Mouse (Mus musculus): ENCODE results near the gene Gnb3.
"Not testable (repeated sequence)": the region's sequence is repeated elsewhere in the genome, so short reads cannot be mapped to it uniquely, and the experiment has no call there.

The Gnb3 gene

DNA sequence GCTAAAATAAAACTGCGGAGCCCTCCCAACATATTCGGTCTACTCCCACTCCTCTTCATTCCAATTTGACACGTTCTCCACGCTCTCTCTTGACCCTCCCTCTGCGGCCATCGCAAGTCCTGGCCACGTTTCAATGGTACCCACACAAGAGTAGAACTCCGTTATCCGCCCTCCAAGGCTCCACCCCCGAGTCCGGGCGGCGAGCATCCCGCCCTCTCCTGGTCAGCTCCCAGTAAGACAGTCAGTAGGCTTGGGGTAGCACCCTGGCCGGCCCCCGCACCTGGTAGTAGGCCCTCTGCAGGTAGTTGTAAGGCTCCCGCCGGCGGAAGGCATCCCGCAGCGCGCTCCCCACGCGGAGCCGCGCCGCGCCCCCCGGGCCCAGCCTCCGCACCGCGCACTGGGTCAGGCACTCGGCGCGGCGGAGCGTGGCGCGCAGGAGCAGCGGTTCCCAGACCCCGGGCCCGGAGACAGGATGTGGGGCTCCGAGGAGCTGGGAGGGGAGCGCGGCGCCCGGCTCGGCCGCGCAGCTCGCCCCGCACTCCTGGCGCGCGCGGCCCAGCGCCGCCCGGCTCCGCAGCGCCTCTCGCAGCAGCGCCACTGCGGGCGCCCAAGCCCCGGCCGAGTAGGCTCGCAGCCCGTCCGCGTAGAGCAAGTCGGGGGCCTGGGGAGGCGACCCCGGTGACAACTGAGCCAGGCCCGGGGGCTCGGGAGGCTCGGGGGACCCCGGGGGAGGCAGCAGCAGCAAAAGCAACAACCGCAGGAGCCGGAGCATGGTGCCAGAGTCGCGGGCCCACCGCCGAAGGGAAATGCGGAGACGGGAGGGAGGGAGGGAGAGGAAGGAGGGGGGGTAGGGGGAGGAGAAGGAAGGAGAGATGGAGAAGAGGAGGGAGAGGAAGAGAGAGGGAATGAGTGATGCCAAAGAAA, 17.1 kb upstream of the Gnb3 start, which contains the start of gene P3h3:
Gene P3h3, minus strand, starts transcription at position 837 of the 924 bp plus-strand sequence.
- peak; percentile 85 for DNase-seq

DNA sequence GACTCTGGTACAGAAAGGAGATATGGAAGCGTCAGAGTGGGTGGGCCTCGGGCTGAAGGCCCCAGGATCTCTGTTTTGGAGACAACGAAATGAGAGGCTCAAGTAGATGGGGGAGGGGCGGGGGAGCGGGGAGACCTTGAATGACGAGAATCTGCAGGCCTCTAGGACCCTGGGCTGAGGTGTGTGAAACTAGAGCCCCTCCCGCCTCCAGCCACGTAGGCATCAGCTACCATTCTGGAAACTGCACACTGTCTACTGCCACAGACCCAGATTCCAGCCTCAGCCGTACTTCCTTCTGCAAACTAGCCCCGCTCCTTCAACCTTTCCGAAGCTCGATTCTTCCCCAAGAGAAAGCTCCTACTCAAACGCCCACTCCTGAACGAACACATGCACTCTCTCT, 16.2 kb upstream of the Gnb3 start:
- no peak for DNase-seq

DNA sequence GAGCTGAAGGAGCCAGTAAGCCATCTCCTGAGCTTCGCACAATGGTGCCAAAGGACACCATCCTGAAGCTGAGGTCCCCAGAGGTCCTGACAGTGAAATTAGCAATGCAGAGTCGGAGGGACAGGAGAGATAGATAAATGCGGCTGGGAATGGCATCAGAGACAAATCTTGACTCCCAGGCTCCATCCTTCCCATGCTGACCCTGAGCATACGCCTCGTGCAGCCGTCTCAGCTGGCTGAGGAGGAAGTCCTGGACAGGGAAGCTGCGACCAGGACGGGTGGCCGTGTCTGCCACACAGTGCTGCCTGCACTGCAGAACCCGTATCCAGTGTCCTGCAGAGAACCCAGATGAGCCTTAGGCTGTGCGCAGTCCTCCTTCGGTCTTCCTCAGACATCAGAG, 14.6 kb upstream of the Gnb3 start:
- no peak for DNase-seq

DNA sequence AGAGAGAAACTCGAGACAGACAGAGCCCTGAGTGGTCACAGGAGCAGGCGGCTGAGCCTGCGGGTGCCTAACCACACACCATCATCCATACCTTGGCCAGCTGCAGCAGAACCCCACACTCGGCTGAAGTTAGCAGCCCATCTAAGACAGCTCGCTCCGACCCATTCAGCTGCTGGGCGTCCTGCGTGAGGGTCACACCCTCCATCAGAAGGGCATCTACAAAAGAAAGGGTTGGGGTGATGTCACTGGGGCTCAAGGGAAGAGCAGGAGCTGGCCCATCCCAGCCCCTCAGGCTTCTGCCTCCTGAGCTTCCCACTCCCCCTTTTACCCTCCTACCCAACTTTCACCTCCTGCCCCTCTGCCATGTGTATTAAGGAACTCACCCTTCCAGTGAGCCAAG, 10.5 kb upstream of the Gnb3 start:
- DNase-seq: no peak

DNA sequence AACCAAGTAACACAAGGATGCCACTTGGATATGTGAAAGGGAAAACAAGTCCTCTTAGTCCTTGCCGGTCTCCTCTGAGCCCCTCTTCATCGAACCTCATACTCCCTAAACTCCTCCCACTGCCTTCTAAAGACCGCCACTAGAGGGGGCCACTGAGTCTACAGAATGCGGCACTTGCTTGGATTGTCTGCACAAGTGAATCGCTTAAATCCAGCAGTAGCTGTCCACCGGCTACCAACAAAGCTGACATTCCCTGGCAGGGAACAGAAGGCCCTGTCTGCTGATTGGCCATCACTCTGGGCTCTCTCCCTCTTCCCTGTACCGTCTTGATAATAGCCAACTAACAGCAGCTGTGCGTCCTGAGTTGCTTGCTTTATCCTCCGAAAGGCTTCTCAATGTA, 7.2 kb upstream of the Gnb3 start:
- DNase-seq: peak; percentile 96

DNA sequence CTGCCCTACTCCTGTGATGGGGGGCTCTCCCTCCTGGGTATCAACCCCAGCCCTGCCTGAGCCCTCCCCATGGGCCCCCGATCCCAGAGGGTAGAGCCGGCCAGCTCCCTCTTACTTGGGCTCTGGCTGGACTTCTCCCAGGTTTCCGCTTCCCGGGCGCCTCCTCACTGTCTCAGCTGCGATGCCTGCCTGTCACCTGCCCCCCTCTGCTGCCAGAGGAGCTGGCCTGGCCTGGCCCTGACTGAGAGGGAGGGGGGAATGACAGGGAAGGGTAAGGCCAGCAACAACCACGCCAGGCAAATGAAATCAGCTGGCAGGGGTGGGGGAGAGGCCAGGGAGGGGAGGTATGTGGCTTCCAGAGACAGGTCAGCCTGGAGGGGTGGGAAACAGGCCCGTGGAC, 270 bp downstream of the Gnb3 start:
- DNase-seq: no peak

DNA sequence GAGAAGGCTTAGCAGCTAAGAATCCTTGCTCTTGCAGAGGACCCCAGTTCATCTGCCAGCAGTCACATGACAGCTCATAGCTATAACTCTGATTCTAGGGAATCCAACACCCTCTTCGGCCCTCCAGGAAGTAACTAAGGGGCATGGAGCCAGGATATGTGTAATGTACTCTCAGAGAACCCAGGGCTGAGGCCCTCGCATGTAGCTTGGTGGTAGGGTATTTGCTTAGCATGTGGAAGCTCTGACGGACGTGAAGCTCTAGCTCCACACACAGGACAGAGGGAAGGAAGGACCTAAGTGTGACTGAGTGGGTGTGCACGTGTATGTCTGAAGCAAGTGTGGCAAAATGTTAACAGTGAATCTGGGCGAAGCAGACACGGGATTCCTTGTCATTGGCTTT, 3.7 kb downstream of the Gnb3 start:
- DNase-seq: no peak

DNA sequence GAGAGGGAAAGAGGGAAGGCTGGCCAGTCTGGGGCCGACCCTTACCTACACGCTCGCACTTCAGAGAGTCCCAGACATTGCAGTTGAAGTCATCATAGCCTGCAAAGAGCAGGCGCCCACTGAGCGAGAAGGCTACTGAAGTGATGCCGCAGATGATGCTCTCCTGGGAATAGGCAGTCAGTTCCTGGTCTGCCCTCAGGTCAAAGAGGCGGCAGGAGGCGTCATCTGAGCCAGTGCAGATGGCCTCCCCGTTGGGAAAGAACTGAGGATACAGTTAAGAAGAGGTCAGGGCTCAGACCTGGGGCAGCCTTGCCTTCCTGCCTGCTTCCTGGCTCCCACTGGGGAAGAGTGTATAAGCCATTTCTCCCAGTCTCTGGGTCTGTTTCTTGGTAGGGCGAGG, 4.5 kb downstream of the Gnb3 start:
- no peak for DNase-seq

DNA sequence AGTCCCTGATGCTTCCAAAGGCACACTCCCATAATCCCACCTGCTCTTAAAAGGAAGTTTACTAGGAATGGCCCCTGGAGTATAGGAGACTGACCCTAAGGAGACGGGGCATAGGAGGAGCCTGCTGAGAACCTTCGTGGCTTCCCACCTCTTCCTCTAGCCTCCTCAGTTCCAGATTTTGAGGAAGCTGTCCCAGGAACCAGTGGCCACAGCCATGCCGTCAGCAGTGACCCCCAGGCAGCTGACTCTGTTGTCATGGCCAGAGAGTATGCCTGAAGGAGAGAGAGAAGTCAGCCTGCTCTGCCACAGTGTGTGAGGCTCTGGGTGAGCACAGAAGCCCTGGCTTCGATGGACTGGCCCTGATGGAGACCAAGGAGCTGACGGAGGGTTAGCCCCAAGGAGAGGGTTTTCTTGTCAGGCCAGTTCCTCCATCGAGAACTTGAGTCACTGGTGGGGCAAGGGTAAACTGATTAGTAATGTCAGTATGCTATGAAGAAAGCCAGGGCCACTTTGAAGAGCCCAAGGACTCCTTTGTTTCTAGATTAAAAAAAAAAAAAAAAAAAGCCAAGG, 5.5 kb downstream of the Gnb3 start:
- DNase-seq: no peak

DNA sequence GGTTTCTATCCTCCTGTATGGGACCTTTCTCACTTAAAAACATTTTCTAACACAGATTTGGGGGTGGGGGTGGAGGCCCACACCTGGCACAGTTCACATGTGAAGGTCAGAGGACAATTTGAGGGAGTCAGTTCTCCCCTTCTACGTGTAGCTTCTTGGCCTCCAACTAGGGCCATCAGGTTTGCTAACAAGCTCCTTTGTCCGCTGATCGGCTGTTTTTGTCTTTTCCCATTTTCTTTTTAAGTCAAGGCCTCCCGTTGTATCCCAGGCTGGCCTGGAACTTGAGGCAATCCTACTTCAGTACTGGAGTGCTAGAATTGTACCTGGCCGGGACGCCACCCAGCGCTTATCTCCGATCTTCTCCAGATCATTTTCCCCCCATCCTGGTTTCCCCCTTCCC, 8.4 kb downstream of the Gnb3 start:
- no peak for DNase-seq

DNA sequence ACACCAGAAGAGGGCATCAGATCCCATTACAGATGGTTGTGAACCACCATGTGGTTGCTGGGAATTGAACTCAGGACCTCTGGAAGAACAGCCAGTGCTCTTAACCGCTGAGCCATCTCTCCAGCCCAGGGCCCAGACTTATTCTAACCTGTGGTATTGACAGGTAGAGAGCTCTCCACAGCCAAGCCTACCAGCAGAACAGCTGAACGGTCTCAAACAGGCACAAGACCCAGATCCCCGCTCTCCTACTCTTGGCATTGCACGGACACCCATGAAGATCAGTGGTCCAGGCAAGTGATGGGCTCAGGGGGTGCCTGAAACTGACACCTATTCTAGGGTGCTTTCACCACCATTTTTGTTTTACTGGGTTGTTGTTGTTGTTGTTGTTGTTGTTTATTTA, 8.9 kb downstream of the Gnb3 start:
- DNase-seq: not testable (repeated sequence)

DNA sequence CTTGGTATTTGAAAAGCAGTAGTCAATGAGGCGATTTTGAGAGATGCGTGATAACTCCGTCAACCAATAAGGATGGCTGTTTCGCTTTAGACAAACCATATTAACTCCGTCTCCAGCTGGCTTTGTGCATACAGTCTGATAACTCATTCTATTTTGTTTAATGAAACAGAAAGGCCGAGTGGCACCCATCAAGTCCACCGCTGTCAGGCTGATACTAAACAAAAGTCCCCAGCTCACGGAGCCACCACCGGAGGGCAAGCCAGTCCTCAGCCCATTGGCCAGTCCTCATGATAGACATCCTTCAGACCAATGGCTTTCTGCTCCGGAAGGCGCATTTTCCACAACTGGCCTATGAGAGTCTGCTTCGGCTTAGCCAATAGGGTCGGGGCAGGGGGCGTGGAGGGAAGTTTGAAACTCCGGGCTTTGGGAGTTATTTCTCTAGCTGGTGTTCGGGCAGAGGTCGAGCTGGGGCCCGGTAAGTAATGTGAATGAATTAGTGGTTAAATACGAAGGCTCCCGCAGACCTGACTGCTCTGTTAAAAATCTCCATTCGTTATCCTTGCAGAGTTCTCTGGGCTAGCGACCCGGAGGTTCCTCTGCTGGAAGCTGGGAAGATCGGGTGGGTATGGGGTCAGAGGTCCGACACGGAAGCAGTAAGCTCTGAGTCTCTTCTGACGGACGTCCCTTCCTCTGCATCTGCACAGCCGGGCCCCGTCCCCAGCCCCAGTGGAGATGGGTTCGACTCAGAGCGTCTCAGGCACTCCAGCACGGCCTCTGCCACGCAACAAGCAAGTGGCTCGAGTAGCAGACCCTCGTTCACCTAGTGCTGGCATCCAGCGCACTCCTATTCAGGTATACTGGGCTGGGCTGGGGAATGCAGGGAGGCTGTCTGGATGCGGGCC, 10.0 kb downstream of the Gnb3 start:
- peak; percentile 91 for DNase-seq

DNA sequence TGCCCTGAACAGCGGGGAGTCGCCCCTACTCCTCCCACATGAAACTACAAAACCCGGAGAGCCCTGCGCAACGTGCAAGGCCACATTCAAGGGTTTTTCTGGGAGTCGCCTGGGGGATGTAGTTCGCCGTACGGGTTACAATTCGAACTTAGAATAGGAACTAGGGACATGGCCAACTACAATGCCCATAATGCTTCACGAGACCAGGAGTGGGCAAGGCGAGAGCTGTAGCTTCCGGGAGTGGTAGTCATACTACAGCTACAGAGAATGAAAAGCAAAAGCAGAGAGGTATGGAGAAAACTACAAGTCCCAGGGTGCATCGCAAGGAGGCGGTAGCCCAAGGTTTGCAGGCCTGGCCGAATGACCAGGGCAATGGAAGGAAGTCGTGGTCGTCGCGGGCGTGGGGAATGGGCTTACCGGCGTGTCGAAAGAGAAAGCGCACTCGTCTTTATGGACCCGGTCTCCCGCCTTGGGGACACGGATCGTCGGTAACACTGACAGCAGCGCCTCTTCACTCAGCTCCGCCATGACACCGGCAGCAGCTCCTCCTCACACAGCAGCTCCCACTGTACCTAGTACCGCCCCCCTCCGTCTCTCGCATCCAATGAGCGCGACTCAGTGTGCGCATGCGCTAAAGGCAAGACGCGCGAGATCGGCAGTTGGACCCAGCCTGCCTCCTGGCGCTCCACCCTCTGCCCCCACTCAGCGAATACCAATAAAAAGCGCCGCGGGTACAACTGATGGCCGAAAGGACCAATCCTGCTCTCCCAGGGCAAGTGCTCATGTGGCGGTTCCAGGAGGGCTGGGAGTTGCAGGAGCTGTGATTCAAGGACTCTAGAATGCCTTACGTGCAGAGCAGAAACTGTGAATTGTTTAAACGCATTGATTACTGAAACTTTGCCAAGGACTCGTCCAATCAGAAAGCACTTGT, 10.9 kb downstream of the Gnb3 start, which contains the start of the genes Usp5 and Cdca3:
Gene Usp5, minus strand, starts transcription at position 617 of the 931 bp plus-strand sequence.
Gene Cdca3, plus strand, starts transcription at position 680 of the 931 bp plus-strand sequence.
- DNase-seq: peak; percentile 98

DNA sequence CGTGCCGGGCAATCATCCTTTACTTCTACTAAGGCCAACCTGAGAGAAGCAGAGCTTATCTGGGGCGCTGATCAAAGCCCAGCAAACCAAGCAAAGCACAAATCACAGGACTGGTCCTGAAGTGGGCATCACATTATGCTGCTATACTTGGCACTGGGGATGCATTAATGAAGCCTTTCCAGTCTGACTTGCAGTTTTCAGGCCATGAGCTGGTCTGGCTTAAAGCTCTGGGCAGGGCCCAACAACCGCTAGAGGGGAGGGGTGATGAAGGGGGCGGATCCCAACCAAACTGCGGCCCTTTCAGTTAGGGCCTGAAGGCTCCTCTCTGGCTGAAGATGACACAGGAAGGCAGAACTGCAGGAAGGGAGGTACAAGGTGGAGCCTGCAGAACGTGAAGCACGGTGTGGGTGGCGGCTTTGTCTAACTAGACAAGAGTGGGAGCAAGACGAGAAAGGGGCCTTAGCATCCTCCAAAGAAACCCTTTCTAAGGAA, 11.9 kb downstream of the Gnb3 start:
- DNase-seq: peak; percentile 41

DNA sequence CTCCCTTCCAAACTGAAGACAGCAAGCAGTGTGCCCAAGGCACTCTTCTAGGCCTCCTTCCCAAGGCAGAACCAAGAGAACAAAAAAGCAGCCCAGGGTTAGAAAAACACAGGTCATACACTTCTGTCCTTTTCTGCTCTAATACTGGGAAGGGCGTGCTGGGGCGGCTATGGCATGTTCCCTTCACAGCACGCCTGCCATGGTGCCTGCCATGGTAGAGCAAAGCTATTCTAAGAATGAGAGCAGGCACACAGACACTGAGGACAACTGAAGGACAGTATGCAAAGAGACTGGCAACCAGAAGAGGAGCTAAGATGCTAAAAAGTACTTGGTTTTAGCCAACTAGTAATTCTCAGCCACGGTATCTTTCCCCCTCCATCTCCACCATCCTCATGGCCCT, 18.0 kb downstream of the Gnb3 start:
- no peak for DNase-seq

DNA sequence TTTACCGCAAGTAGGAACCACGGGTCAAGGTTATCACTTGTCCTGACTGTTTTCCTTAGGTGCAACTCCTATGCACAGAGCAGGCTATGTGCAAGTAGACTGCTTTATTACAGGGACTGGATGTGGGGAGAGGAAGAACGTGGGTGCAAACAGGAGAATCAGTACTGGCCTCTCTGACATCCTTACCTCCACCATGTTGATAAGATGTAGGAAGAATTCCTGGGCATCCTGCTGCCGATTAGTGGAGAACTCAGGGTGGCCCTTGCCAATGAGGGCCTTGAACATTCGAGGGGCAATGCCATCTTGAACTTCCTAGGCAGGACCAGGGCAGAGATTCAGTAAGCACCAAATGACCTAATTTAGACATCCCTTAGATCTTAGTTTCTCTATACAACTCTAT, 19.2 kb downstream of the Gnb3 start:
- DNase-seq: no peak

DNA sequence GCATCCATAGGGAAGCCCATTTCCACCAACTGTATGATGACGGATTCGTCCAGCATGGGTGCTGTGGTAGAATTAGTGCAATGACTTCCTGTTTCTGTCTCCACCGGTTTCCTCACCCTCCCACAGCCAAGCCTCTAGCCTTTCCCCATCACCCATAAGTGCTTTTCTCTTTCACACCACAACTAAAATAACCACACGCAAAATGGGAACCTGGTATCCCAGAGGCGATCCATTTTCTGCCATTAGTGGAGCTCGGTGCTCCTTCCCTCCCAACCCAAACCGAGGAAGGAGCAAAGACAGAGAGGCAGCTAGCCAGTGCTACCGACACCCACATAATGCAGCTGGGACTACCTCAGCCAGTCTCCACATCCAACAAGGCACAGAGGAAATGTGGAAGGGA, 22.1 kb downstream of the Gnb3 start:
- DNase-seq: no peak

DNA sequence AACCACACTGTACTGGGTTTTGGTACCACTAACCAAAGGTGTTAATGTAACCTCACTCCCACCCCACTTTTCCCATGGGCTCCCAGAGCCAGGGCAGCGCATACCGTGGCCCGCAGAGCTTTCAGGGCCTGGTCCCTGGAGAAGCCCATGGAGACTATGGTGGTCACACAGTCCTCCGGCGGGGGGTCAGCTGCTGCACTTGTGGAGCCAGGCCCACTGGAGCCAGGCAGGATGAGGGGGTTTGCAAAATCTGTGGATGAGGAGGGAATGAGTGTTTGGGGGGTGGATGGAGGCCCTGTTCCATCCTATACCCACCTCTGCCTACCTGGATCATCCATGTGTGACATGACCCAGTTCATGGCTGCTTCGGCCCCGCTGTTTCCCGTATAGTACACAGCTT, 22.5 kb downstream of the Gnb3 start:
- DNase-seq: no peak

DNA sequence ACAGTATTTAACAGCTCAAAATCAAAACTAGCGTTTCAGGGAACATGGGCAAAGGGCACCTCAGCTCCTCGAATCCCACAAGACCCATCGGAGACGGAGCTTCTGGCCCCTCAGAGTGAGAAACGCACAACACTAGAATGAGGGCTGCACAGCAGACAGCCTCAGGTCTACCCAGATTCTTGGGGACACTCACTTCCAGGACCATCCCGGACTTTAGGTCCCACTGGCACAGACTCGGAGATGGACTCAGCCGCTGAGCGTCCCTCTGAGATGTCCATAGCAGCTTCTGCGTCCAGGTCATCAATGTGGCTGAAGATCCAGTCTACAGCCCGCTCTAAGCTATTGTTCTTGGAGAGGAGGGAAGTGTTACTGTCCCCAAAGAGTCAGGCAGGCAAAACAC, 22.9 kb downstream of the Gnb3 start:
- DNase-seq: no peak

DNA sequence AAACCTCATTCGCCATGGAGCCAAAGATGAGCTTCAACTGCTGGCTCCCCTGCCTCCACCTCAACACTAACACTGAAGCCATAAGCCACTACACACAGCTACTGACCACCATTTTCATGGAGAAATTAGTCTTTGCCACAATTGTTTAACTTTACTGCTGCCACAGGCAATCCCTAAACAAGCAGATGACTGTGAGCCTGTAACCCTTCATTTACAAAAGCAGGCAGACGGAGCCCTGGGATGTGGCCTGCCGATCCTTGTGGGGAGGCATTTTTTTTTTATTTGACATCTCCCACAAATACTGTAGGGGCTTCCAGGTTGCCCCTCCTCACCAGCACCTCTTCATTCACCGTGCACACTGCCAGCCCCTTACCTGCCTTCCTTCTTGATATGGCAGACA, 23.5 kb downstream of the Gnb3 start:
- no peak for DNase-seq

DNA sequence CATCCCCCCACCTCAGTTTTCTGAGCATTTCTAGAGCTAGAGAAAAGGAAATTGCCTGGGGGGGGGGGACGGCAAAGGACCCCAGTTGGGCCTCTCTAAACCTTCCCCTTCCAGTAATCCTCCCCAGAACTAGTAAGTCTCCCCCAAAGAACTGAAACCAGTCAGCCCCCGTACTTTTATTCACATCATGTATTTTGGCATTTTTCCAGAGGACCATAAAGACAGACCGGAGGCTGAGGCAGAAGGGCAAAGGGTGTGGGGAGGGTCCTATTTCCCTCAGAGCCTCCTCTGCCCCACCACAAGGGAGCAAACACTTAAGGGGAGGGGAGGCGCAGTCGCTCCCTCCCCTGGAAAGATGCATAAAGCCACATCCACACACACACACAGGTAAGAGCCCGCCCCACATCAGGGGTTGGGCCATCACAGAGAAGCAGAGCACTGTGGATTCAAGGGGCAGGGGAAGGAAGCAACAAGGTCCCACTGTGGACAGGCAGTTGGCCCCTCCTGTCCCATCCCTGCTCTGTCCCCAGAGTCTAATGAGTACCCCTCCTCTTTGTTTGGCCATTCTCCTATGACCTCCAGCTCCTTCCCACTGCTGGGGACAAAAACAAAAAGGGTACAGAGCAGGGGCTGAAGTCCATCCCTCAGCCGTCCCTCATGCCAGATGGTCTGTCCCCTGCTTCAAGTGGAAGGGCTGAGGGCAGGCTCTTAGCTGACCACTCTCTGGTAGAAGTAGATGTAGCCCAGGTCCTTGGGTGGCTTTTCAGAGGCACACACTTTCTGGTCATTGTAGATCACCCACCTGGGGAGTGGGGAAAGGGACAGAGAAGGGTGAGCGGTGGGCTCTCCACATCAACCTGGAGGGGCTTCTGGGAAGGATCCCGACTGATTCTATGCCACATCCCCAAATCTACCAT, 25.0 kb downstream of the Gnb3 start:
- DNase-seq: no peak
